Mouse (Mus musculus) lung, postnatal 0 days (tissue): ENCODE measurements around the gene Slc26a8.

Source experiments
- CTCF ChIP-seq: IDR thresholded peaks from 2 replicates; pipeline ENCODE4 v1.5.1; 2016; ENCODE audit warnings: antibody characterized with exemption, mild to moderate bottlenecking
- EP300 ChIP-seq: IDR thresholded peaks from 2 replicates; pipeline ENCODE4 v1.6.1; 2016; ENCODE audit warnings: antibody characterized with exemption, mild to moderate bottlenecking, control low read depth

GRCm38 (mm10) chr17:28592998-28593397, 97.0 kb downstream of the Slc26a8 start:
- TF ChIP-seq CTCF, result peak; percentile 89
- TF ChIP-seq EP300, result no peak
